Mouse (Mus musculus) limb, embryonic 12.5 days (tissue): ENCODE measurements around the gene Sez6. TPM values are rescaled to one million over a fixed set of nuclear protein-coding genes. Genes with fewer than 3 reads are reported as not detected.

ENCODE experiments used
- ATAC-seq: fragments of 200-750 bp; cut with Nextera tagmentation; 2 replicates; pipeline ENCODE4 v1.8.0; 2017; ENCODE audit warnings: low read depth, moderate TSS enrichment; ENCODE audit not compliant: insufficient number of reproducible peaks, insufficient read depth, low FRiP score, low TSS enrichment
- H3K27ac ChIP-seq: fragments of 300-500 bp; sonication (generic); 2 replicates; pipeline ENCODE4 v1.5.1; 2016; ENCODE audit warnings: mild to moderate bottlenecking, moderate library complexity
- H3K27me3 ChIP-seq: fragments of 300-500 bp; sonication (generic); 2 replicates; pipeline ENCODE4 v1.6.1; 2016; ENCODE audit warnings: mild to moderate bottlenecking, moderate library complexity
- H3K36me3 ChIP-seq: fragments of 300-500 bp; sonication (generic); 2 replicates; pipeline ENCODE4 v1.6.1; 2016; ENCODE audit warnings: mild to moderate bottlenecking, moderate library complexity
- H3K4me1 ChIP-seq: fragments of 300-500 bp; sonication (generic); replicated peaks from 2 replicates; pipeline ENCODE4 v1.6.1; 2016
- H3K4me2 ChIP-seq: fragments of 300-500 bp; sonication (generic); 2 replicates; pipeline ENCODE4 v1.6.1; 2016; ENCODE audit warnings: mild to moderate bottlenecking, moderate library complexity
- H3K4me3 ChIP-seq: fragments of 300-500 bp; sonication (generic); replicated peaks from 2 replicates; pipeline ENCODE4 v1.5.1; 2016; ENCODE audit warnings: mild to moderate bottlenecking
- H3K9ac ChIP-seq: fragments of 300-500 bp; sonication (generic); replicated peaks from 2 replicates; pipeline ENCODE4 v1.6.1; 2016; ENCODE audit warnings: mild to moderate bottlenecking, moderate library complexity
- H3K9me3 ChIP-seq: fragments of 300-500 bp; sonication (generic); 2 replicates; pipeline ENCODE4 v1.6.1; 2016; ENCODE audit warnings: mild to moderate bottlenecking, moderate library complexity
- WGBS: fragments of 180-500 bp; shearing (Covaris S2); methylation state at CpG from one replicate; pipeline ENCODE4 v1.1.7; 2016; 5-methylcytosine and 5-hydroxymethylcytosine counted together
- polyA plus RNA-seq: library from polyadenylated mRNA; unstranded; fragments of >200 nt; fragmentation: Nextera tagmentation; extraction: Ambion mirVana; gene quantifications from 2 replicates; pipeline ENCODE4 v1.2.1, GENCODE M21; 2016

Sez6 gene
- polyA plus RNA-seq, 1 experiment from 2014 or later, result not detected

GRCm38 (mm10) chr11:77894967-77895366 lies 35.6 kb upstream of the Sez6 start:
- 0 out of 2 replicates have a peak, but pooled peaks cover 5% of the 10 kb centered on the region for H3K9me3 ChIP-seq
- no peak overlapping the region for H3K27ac ChIP-seq
- H3K27me3 ChIP-seq, result peaks cover 56% of the 10 kb centered on the region

DNA sequence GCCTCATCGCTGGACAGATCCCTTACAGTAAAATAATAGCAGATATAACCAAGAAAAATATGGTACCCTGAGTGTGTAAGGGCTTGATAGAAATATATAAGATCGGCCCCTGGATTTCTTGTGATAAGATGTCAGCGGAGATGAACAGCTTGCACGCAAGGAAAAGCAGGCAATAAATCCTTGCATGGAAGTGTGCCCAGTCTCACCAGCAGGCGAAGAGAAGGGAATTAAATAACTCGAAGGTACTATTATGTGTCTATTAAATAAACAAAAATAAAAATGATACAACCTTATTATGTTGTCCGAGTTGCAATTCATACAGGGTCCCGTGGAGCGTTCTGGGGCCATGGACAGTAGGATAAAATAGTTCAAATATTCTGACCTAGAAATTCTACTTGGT lies 34.6 kb upstream of the Sez6 start:
- Histone ChIP-seq H3K9me3 (0 out of 2 replicates have a peak, but pooled peaks cover 5% of the 10 kb centered on the region), H3K4me2 (no peak overlapping the region), H3K4me3 (no peak overlapping the region), H3K27me3 (peaks cover 57% of the 10 kb centered on the region), H3K36me3 (no peaks in the 10 kb centered on the region), H3K9ac (no peak overlapping the region), H3K4me1 (peaks cover 26% of the 10 kb centered on the region), H3K27ac (no peak overlapping the region)
- 81% methylated on average over 9 of the region's 9 CpGs for WGBS
- no peak for ATAC-seq

More at GRCm38 (mm10) chr11:77894967-77895366, 35.6 kb upstream of the Sez6 start:
- 85% methylated on average over 2 of the region's 2 CpGs for WGBS
- H3K4me1 ChIP-seq, result peaks cover 32% of the 10 kb centered on the region
- no peak overlapping the region for H3K9ac ChIP-seq
- H3K36me3 ChIP-seq, result no peaks in the 10 kb centered on the region
- ATAC-seq, result no peak
- H3K4me3 ChIP-seq, result no peak overlapping the region
- H3K4me2 ChIP-seq, result no peak overlapping the region

DNA sequence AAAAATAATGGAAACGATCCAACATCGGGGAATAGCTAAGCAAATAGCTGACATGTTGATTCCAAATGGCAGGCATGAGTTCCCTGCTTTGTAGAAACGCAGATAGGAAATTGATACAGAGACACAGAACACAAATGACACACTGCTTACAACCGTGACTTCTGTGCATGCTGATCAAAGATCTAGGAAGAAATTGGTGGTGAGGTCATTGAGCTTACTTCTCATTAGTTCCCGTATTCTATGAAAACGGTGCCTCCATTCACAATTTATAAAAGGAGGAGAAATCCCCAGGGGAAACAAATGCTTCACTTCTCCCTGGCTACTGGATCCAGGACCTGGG lies 34.1 kb upstream of the Sez6 start:
- no peaks in the 10 kb centered on the region for H3K36me3 ChIP-seq
- H3K27me3 ChIP-seq, result peaks cover 61% of the 10 kb centered on the region
- WGBS, result 61% methylated on average over 6 of the region's 6 CpGs
- ATAC-seq, result no peak
- H3K4me2 ChIP-seq, result no peak overlapping the region
- no peak overlapping the region for H3K4me3 ChIP-seq
- H3K4me1 ChIP-seq, result peaks cover 26% of the 10 kb centered on the region
- H3K9ac ChIP-seq, result no peak overlapping the region
- 0 out of 2 replicates have a peak, but pooled peaks cover 5% of the 10 kb centered on the region for H3K9me3 ChIP-seq
- H3K27ac ChIP-seq, result no peak overlapping the region

- Histone ChIP-seq H3K4me3 (0 out of 2 replicates have a peak overlapping the region, but pooled peaks have one; percentile 6), H3K9me3 (0 out of 2 replicates have a peak, but pooled peaks cover 5% of the 10 kb centered on the region), H3K27ac (no peak overlapping the region), H3K36me3 (no peaks in the 10 kb centered on the region), H3K4me1 (peaks cover 33% of the 10 kb centered on the region), H3K9ac (no peak overlapping the region), H3K4me2 (peak overlapping the region; percentile 24; the same call in 1 of the 2 replicates), H3K27me3 (peaks cover 67% of the 10 kb centered on the region)
- WGBS, result 26% methylated on average over 23 of the region's 23 CpGs
- ATAC-seq, result no peak
These were observed 33.5 kb upstream of the Sez6 start for GRCm38 (mm10) chr11:77896820-77897805.

GRCm38 (mm10) chr11:77900187-77900586 lies 30.4 kb upstream of the Sez6 start:
- Histone ChIP-seq H3K9ac (no peak overlapping the region), H3K4me1 (peaks cover 19% of the 10 kb centered on the region), H3K27me3 (peaks cover 75% of the 10 kb centered on the region), H3K36me3 (no peaks in the 10 kb centered on the region), H3K4me2 (no peak overlapping the region), H3K27ac (no peak overlapping the region), H3K4me3 (no peak overlapping the region), H3K9me3 (0 out of 2 replicates have a peak, but pooled peaks cover 5% of the 10 kb centered on the region)
- no peak for ATAC-seq
- WGBS, result 87% methylated on average over 3 of the region's 3 CpGs

- Histone ChIP-seq H3K36me3 (no peaks in the 10 kb centered on the region), H3K9me3 (0 out of 2 replicates have a peak, but pooled peaks cover 5% of the 10 kb centered on the region), H3K4me1 (peaks cover 19% of the 10 kb centered on the region), H3K9ac (no peak overlapping the region), H3K27ac (no peak overlapping the region), H3K4me2 (no peak overlapping the region), H3K27me3 (peaks cover 70% of the 10 kb centered on the region), H3K4me3 (no peak overlapping the region)
- no peak for ATAC-seq
- 85% methylated on average over 4 of the region's 4 CpGs for WGBS
These were observed 29.9 kb upstream of the Sez6 start for GRCm38 (mm10) chr11:77900696-77901095.

- ATAC-seq, result no peak
- H3K4me3 ChIP-seq, result no peak overlapping the region
- H3K27me3 ChIP-seq, result peaks cover 63% of the 10 kb centered on the region
- 0 out of 2 replicates have a peak, but pooled peaks cover 5% of the 10 kb centered on the region for H3K9me3 ChIP-seq
- H3K4me2 ChIP-seq, result no peak overlapping the region
- H3K36me3 ChIP-seq, result no peaks in the 10 kb centered on the region
- peaks cover 22% of the 10 kb centered on the region for H3K4me1 ChIP-seq
- WGBS, result 59% methylated on average over 5 of the region's 5 CpGs
- H3K9ac ChIP-seq, result no peak overlapping the region
- no peak overlapping the region for H3K27ac ChIP-seq
These were observed 29.2 kb upstream of the Sez6 start for GRCm38 (mm10) chr11:77901366-77901765.

DNA sequence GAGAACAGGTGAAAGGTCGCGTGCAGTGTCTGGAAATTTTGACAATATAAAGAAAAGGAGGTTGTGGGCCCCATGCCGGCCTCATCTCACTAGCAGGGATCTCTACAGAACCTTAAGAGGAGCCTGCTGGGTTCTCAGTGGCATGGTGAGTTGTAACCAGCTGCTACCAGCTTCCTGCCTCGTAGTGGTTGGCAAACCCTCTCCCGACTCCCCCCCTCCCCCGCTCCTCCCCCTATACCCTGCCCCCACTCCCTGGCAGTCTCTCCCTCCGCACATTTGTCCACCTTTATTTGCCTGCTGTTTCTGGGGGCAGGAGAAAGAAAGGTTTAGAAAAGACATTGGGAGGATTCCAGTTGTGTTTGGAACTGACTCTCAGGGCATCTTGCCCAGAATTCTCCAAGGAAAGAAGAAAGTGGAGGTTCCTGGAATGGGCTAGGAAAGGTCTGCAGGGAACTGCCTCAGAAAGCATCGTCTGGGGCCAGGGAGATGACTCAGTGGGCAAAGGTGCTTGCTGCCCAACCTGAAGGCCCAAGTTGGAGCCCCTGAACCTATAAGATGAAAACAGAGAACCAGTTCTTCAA lies 28.7 kb upstream of the Sez6 start:
- H3K9me3 ChIP-seq, result 0 out of 2 replicates have a peak, but pooled peaks cover 5% of the 10 kb centered on the region
- no peaks in the 10 kb centered on the region for H3K36me3 ChIP-seq
- H3K4me2 ChIP-seq, result no peak overlapping the region
- 38% methylated on average over 8 of the region's 8 CpGs for WGBS
- H3K4me1 ChIP-seq, result peaks cover 26% of the 10 kb centered on the region
- peaks cover 62% of the 10 kb centered on the region for H3K27me3 ChIP-seq
- ATAC-seq, result no peak
- H3K4me3 ChIP-seq, result no peak overlapping the region
- no peak overlapping the region for H3K27ac ChIP-seq
- no peak overlapping the region for H3K9ac ChIP-seq

DNA sequence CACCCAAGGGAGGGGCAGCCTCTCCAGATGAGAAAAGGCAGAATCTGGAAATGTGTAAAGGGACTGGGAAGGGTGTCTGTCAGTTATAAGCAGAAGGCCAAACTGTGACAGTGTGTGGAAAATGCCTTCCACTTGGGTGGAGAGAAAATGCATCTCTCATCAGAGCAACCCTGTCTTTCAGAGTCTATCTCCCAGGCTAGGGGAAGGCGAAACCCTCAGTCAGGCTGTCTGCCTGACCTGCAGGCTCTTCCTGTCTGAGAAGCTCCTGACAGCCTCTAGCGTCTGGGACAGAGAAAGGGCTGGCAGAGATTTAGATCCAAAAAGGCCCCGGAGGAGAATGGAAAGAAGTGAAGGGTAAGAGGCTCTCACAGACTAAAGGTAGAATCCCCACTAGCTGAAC lies 26.8 kb upstream of the Sez6 start:
- Histone ChIP-seq H3K27me3 (peaks cover 62% of the 10 kb centered on the region), H3K9me3 (0 out of 2 replicates have a peak, but pooled peaks cover 5% of the 10 kb centered on the region), H3K4me1 (peaks cover 24% of the 10 kb centered on the region), H3K9ac (no peak overlapping the region), H3K27ac (no peak overlapping the region), H3K4me2 (no peak overlapping the region), H3K4me3 (no peak overlapping the region), H3K36me3 (no peaks in the 10 kb centered on the region)
- ATAC-seq, result no peak
- WGBS, result 30% methylated on average over 3 of the region's 3 CpGs

- H3K36me3 ChIP-seq, result no peaks in the 10 kb centered on the region
- H3K4me3 ChIP-seq, result no peak overlapping the region
- peaks cover 59% of the 10 kb centered on the region for H3K27me3 ChIP-seq
- H3K4me1 ChIP-seq, result peaks cover 24% of the 10 kb centered on the region
- no peak for ATAC-seq
- no peak overlapping the region for H3K4me2 ChIP-seq
- 51% methylated on average over 1 of the region's 1 CpGs for WGBS
- H3K9ac ChIP-seq, result no peak overlapping the region
- H3K27ac ChIP-seq, result no peak overlapping the region
- H3K9me3 ChIP-seq, result 0 out of 2 replicates have a peak, but pooled peaks cover 1% of the 10 kb centered on the region
These were observed 25.9 kb upstream of the Sez6 start for GRCm38 (mm10) chr11:77904707-77905106.

GRCm38 (mm10) chr11:77906097-77906687 lies 24.4 kb upstream of the Sez6 start:
- Histone ChIP-seq H3K4me3 (no peak overlapping the region), H3K9me3 (no peaks in the 10 kb centered on the region), H3K9ac (peak overlapping the region; percentile 40; the same call in 1 of the 2 replicates), H3K27ac (no peak overlapping the region), H3K27me3 (peaks cover 60% of the 10 kb centered on the region), H3K4me1 (peaks cover 24% of the 10 kb centered on the region), H3K4me2 (0 out of 2 replicates have a peak overlapping the region, but pooled peaks have one; percentile 27), H3K36me3 (no peaks in the 10 kb centered on the region)
- no peak for ATAC-seq
- 43% methylated on average over 19 of the region's 19 CpGs for WGBS
